In genomic region chr6:65510051-65510669, GRCm38 (mm10) we compare ENCODE assay signal across 7 mouse cellular contexts. TPM values are rescaled to one million over a fixed set of nuclear protein-coding genes. Genes with fewer than 3 reads are reported as not detected.
DNase-seq lines count a peak whose midpoint lies in the region; ATAC-seq lines count a peak whose summit lies in the region.

No protein-coding gene starts in this region.

- H3K27ac ChIP-seq in forebrain, embryonic 16.5 days (ENCODE audit: low read length) = no peak overlapping the region

- DNase-seq in Muller cell, postnatal 12 days (ENCODE audit: inconsistent ontology term) = peak; percentile 51
- DNase-seq in c-Kit-positive CD71-positive TER-119-positive erythroid progenitor cells, embryonic 14.5 days (ENCODE audit: low spot score) = peak; percentile 53
- DNase-seq in hindlimb bud, embryonic 11.5 days (ENCODE audit: extremely low spot score, low read depth, low spot score) = peak; percentile 70
- peak; percentile 73 to 77 for DNase-seq in left cerebral cortex, adult 18-20 months (ENCODE audit: low spot score in 2 of 2)
- peak; percentile 64 for DNase-seq in right cerebral cortex, postnatal 25 days

- H3K9me3 ChIP-seq in forebrain, embryonic 16.5 days (ENCODE audit: control insufficient read depth, low read length) = no peaks in the 10 kb centered on the region

- no peak overlapping the region for H3K4me2 ChIP-seq in forebrain, embryonic 16.5 days (ENCODE audit: low read length)

- no peaks in the 10 kb centered on the region for H3K27me3 ChIP-seq in forebrain, embryonic 16.5 days (replicated peaks; ENCODE audit: control insufficient read depth, insufficient read depth, low read length)

- ATAC-seq in forebrain, embryonic 16.5 days = peak; percentile 95
- ATAC-seq in megakaryocyte-erythroid progenitor cell, adult 5-6 weeks (replicated peaks; ENCODE audit: low FRiP score, low TSS enrichment, poor library complexity, severe bottlenecking) = peak; percentile 98

- no peak overlapping the region for H3K4me3 ChIP-seq in forebrain, embryonic 16.5 days (replicated peaks; ENCODE audit: low read length)

- H3K36me3 ChIP-seq in forebrain, embryonic 16.5 days (ENCODE audit: control insufficient read depth, insufficient read depth) = no peaks in the 10 kb centered on the region

- H3K9ac ChIP-seq in forebrain, embryonic 16.5 days (replicated peaks; ENCODE audit: low read depth, low read length) = no peak overlapping the region

- H3K4me1 ChIP-seq in forebrain, embryonic 16.5 days (replicated peaks; ENCODE audit: control insufficient read depth, insufficient read depth, low read length) = no peaks in the 10 kb centered on the region

- WGBS in forebrain, embryonic 16.5 days = 42% methylated on average over 4 of the region's 4 CpGs

RNA-seq across cellular contexts. Expression of gene Tnip3, which starts 15.0 kb away (rescaled TPM):
- not detected in 2 replicates for polyA plus RNA-seq in forebrain, embryonic 16.5 days (2015; fragmentation: Nextera tagmentation; extraction: Ambion mirVana)
- under 1 TPM in 1 of 2 experiments, not detected in 1; 0.21 TPM for total RNA-seq in left cerebral cortex, adult 18-20 months (2021)
- 7.1 TPM in 1 of 2 replicates, not detected in the other for total RNA-seq in megakaryocyte-erythroid progenitor cell, adult 5-6 weeks (2014; fragmentation: Nextera tagmentation)
- total RNA-seq in megakaryocyte-erythroid progenitor cell, adult 5-6 weeks (2017) = 4.3 and 8.8 TPM in 2 replicates
